Mouse (Mus musculus): ENCODE data around the gene Mknk2. TPM values are rescaled to one million over a fixed set of nuclear protein-coding genes. Genes with fewer than 3 reads are reported as not detected.
A peak's percentile ranks its signal among the peaks of the same experiment; 100 is the strongest.

Mknk2 gene
- polyA plus RNA-seq, 1 experiment from 2014 or later: 35.6 TPM

DNA sequence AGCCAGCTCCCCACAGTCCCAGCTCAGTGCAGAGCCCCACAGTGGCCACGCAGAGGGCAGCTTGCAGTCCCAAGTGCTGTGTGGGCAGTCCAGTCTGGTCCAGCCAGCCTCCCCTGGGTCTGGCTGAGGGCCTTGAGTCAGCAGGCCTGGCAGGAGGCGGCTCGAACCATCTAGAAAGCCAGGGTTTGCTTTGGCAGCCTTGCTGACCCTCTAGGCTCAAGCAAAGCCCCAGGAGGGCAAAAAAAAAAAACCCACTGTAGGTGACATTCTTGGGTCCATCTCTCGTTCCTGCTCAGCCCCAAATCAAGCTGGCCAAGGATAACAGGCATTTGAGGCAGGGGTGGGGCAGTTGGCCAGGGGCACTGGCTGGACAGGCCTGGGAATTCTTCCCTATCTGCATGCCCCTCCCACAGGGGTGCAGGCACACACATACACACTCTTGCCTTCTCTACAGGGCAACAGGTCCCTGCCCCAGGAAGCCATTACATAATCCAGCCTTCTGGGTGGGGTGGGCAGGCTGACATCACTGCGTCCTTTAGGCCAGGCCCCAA, 3.7 kb downstream of the Mknk2 start:
- peak overlapping the region; percentile 98 for H3K9ac ChIP-seq (ENCODE audit: low read depth, low read length)
- peak overlapping the region; percentile 94 for H3K4me3 ChIP-seq (ENCODE audit: low read length)
- peaks cover 54% of the 10 kb centered on the region for H3K4me1 ChIP-seq (ENCODE audit: control insufficient read depth, insufficient read depth, low read depth, low read length)
- ATAC-seq: no peak
- no peaks in the 10 kb centered on the region for H3K27me3 ChIP-seq (replicated peaks; ENCODE audit: control insufficient read depth, insufficient read depth, low read length)
- no peak overlapping the region for H3K27ac ChIP-seq (ENCODE audit: low read depth, low read length)
- 60% methylated on average over 5 of the region's 5 CpGs for WGBS
- no peaks in the 10 kb centered on the region for H3K9me3 ChIP-seq (ENCODE audit: control insufficient read depth, low read length)
- peak overlapping the region; percentile 91 for H3K4me2 ChIP-seq (ENCODE audit: low read length)
- peaks cover 18% of the 10 kb centered on the region for H3K36me3 ChIP-seq (ENCODE audit: control insufficient read depth, insufficient read depth, low read length)

DNA sequence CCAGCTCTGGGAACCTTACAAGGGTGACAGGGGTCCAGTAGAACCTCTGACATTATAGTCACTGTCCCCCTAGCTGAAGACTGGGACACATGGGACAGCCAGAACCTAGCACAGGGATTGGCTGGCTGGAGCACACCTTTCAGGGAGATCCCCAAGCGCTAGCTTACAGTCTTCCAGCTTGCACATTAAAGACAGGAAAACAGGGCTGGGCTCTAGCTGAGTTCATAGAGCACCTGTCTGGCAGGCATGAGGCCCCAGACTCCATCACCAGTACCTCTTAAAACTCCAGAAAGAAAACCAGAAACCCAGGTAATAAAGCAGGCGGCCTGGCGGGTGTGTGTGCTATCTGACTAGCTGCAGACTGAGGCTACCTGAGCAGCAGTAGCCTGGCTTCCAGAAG, 4.2 kb downstream of the Mknk2 start:
- peak overlapping the region; percentile 91 for H3K4me2 ChIP-seq (ENCODE audit: low read length)
- 89% methylated on average over 3 of the region's 3 CpGs for WGBS
- ATAC-seq: no peak
- H3K27ac ChIP-seq (ENCODE audit: low read depth, low read length): no peak overlapping the region
- H3K4me1 ChIP-seq (ENCODE audit: control insufficient read depth, insufficient read depth, low read depth, low read length): peaks cover 50% of the 10 kb centered on the region
- H3K9ac ChIP-seq (ENCODE audit: low read depth, low read length): peak overlapping the region; percentile 98
- peak overlapping the region; percentile 94; the same call in 1 of the 2 replicates for H3K4me3 ChIP-seq (ENCODE audit: low read length)
- H3K36me3 ChIP-seq (ENCODE audit: control insufficient read depth, insufficient read depth, low read length): peaks cover 23% of the 10 kb centered on the region
- no peaks in the 10 kb centered on the region for H3K27me3 ChIP-seq (replicated peaks; ENCODE audit: control insufficient read depth, insufficient read depth, low read length)
- no peaks in the 10 kb centered on the region for H3K9me3 ChIP-seq (ENCODE audit: control insufficient read depth, low read length)

DNA sequence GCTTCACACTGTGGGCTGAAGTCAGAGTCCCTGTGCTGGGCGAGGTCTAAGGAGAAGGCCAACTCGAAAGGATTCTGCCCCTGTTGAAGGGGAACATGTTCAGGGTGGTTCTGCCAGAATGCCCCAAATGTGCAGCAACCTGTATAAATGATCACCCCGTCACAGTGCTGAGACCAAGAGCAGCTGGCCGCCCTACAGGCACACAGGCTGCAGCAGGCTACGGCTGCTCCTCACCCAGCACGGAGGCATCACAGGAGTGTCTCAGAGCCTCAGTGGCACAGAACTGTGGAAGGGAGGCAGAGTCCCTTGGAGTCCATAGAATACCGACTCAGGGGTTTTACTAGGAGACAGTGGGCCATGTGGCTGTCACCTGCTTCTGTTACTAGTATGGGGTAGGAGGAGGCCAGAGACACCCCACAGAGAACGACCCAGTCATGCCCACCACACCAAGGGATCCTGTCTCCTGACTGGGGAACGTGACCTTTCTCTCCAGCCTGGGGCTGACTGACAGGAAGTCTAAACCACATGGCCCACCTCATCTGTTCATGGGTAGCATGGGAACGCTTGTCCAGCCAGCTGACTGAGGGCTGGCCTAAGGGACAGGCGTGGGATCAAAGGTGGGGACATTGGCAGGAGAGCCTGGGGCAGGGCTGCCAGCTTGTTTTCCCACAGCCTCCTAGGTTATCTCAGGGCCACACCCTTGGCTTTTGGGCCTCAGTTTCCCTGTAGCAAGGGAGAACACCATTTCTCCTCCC, 5.8 kb downstream of the Mknk2 start:
- H3K27me3 ChIP-seq (replicated peaks; ENCODE audit: control insufficient read depth, insufficient read depth, low read length): no peaks in the 10 kb centered on the region
- H3K9me3 ChIP-seq (ENCODE audit: control insufficient read depth, low read length): no peaks in the 10 kb centered on the region
- H3K9ac ChIP-seq (ENCODE audit: low read depth, low read length): no peak overlapping the region
- H3K4me3 ChIP-seq (ENCODE audit: low read length): no peak overlapping the region
- peaks cover 33% of the 10 kb centered on the region for H3K36me3 ChIP-seq (ENCODE audit: control insufficient read depth, insufficient read depth, low read length)
- peaks cover 34% of the 10 kb centered on the region for H3K4me1 ChIP-seq (ENCODE audit: control insufficient read depth, insufficient read depth, low read depth, low read length)
- ATAC-seq: no peak
- no peak overlapping the region for H3K4me2 ChIP-seq (ENCODE audit: low read length)
- no peak overlapping the region for H3K27ac ChIP-seq (ENCODE audit: low read depth, low read length)
- 81% methylated on average over 11 of the region's 11 CpGs for WGBS

DNA sequence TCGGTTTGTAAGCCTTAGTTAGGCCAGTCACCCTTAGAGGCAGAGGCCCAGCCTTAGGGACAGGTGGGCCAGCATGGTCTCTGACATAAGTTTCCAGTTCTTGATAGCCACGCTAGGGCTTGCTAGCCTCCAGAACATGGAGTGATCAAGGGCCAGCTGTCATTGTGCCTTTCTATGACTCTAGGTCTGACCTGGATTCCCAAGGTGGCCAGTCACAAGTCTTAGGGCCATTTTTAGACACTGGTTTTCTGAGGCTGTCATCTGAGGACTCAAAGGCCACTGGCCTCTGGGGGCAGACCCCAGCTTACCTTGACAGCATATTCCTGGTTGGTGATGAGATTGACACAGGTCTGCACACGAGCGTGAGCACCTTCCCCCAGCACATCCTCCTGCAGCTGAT, 6.7 kb downstream of the Mknk2 start:
- Histone ChIP-seq H3K4me3 (ENCODE audit: low read length) (no peak overlapping the region), H3K27me3 (replicated peaks; ENCODE audit: control insufficient read depth, insufficient read depth, low read length) (no peaks in the 10 kb centered on the region), H3K9ac (ENCODE audit: low read depth, low read length) (no peak overlapping the region), H3K9me3 (ENCODE audit: control insufficient read depth, low read length) (no peaks in the 10 kb centered on the region), H3K4me1 (ENCODE audit: control insufficient read depth, insufficient read depth, low read depth, low read length) (peaks cover 32% of the 10 kb centered on the region), H3K36me3 (ENCODE audit: control insufficient read depth, insufficient read depth, low read length) (peaks cover 41% of the 10 kb centered on the region), H3K4me2 (ENCODE audit: low read length) (no peak overlapping the region), H3K27ac (ENCODE audit: low read depth, low read length) (no peak overlapping the region)
- no peak for ATAC-seq
- WGBS: 93% methylated on average over 4 of the region's 4 CpGs

DNA sequence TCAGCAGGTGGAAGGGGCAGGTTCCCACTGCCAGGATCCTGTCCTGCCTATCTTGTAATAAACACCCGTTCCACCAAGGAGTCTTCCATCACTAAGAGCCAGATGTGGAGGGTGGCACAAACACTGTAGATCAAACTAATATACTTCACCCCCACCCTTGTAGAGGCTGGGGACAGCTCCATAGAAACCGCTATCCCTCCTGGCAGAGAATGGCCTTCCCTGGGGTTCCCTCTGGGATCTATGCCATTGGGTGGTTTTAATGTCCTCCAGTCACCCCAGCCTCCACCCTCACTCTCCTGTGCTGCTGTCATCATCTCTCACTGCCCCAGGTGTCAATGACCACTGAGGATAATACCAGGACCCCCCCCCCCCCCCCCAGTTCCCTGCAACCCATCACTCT, 7.4 kb downstream of the Mknk2 start:
- H3K4me2 ChIP-seq (ENCODE audit: low read length): no peak overlapping the region
- no peak for ATAC-seq
- H3K9ac ChIP-seq (ENCODE audit: low read depth, low read length): no peak overlapping the region
- no peaks in the 10 kb centered on the region for H3K9me3 ChIP-seq (ENCODE audit: control insufficient read depth, low read length)
- peaks cover 46% of the 10 kb centered on the region for H3K36me3 ChIP-seq (ENCODE audit: control insufficient read depth, insufficient read depth, low read length)
- WGBS: 91% methylated on average over 2 of the region's 2 CpGs
- H3K27ac ChIP-seq (ENCODE audit: low read depth, low read length): no peak overlapping the region
- H3K4me1 ChIP-seq (ENCODE audit: control insufficient read depth, insufficient read depth, low read depth, low read length): peaks cover 32% of the 10 kb centered on the region
- H3K27me3 ChIP-seq (replicated peaks; ENCODE audit: control insufficient read depth, insufficient read depth, low read length): no peaks in the 10 kb centered on the region
- H3K4me3 ChIP-seq (ENCODE audit: low read length): no peak overlapping the region

DNA sequence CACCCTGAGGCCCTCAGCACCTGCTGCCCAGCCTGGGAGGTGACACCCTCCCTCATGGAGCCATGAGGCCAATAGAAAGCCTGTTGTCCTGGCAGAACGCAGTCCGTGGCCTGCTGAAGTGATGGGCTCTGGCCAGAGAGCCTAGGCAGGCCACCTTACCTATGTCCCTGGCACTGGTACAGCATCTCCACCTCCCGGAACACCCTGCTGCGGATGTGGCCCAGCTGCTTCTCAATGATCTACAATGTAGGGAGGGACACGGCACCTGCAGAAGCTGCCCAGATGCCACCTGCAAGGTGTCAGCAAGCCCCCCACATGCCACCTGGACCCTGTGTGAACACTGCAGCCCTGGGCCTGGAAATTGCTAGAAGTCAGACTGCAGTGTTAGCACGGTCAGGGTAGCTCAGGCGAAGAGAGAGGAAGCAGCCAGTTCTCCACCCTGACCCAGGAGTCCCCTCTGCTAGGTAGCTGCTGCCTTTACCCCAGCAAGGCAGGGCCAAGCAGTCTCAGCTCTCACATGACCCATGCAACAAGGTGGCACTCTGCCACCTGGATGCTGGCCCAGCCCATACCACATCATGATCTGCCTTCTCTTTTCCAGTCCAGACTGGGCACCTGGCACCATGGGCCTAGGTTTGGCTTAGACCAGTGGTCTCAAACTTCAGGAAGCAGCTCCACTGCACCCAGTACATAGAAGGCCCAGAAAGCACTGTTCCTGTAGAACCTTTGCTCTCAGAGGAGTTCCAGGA, 8.0 kb downstream of the Mknk2 start:
- WGBS: 92% methylated on average over 6 of the region's 7 CpGs
- no peaks in the 10 kb centered on the region for H3K27me3 ChIP-seq (replicated peaks; ENCODE audit: control insufficient read depth, insufficient read depth, low read length)
- no peak overlapping the region for H3K4me3 ChIP-seq (ENCODE audit: low read length)
- peaks cover 29% of the 10 kb centered on the region for H3K4me1 ChIP-seq (ENCODE audit: control insufficient read depth, insufficient read depth, low read depth, low read length)
- H3K36me3 ChIP-seq (ENCODE audit: control insufficient read depth, insufficient read depth, low read length): peaks cover 48% of the 10 kb centered on the region
- H3K27ac ChIP-seq (ENCODE audit: low read depth, low read length): no peak overlapping the region
- ATAC-seq: no peak
- no peaks in the 10 kb centered on the region for H3K9me3 ChIP-seq (ENCODE audit: control insufficient read depth, low read length)
- H3K9ac ChIP-seq (ENCODE audit: low read depth, low read length): no peak overlapping the region
- no peak overlapping the region for H3K4me2 ChIP-seq (ENCODE audit: low read length)

DNA sequence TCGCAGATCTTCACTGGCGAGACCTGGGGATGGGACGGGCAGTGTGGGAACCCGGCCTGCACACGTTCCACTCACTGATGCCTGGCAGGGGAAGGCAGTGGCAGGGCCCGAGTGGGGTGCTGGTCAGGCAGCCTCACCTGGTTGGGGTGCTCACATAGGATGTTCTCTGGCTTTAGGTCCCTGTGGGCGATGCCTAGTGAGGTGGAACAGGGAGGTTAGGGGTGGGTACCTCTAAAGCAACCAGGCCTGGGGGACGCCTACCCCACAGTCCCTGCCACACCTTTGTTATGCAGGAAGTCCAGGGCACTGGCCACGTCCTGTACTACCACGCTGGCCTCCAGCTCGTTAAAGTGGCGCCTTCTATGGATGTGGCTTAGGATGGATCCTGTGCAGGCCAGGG, 8.9 kb downstream of the Mknk2 start:
- peaks cover 48% of the 10 kb centered on the region for H3K36me3 ChIP-seq (ENCODE audit: control insufficient read depth, insufficient read depth, low read length)
- no peak overlapping the region for H3K9ac ChIP-seq (ENCODE audit: low read depth, low read length)
- WGBS: 93% methylated on average over 12 of the region's 12 CpGs
- peaks cover 20% of the 10 kb centered on the region for H3K4me1 ChIP-seq (ENCODE audit: control insufficient read depth, insufficient read depth, low read depth, low read length)
- no peak overlapping the region for H3K27ac ChIP-seq (ENCODE audit: low read depth, low read length)
- no peaks in the 10 kb centered on the region for H3K27me3 ChIP-seq (replicated peaks; ENCODE audit: control insufficient read depth, insufficient read depth, low read length)
- H3K4me3 ChIP-seq (ENCODE audit: low read length): no peak overlapping the region
- no peak overlapping the region for H3K4me2 ChIP-seq (ENCODE audit: low read length)
- H3K9me3 ChIP-seq (ENCODE audit: control insufficient read depth, low read length): no peaks in the 10 kb centered on the region
- no peak for ATAC-seq

DNA sequence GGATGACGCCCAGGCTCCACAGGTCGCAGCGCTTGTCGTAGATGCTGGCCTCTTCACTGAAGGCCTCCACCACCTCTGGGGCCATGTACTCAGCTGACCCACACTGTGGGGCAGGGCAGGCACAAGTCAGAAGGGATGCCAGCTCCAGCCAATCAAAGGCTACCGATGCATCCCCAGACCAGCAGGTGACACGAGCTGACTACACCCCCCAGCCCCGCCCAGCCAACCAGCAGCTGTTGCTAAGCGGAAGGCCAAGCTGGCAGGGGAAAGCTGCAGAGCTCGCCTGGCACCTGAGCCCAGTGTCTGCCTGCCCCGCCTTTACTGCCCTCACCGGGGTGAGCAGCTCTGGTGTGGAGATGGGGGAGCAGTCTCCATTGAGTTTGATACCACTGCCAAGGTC, 9.3 kb downstream of the Mknk2 start:
- no peaks in the 10 kb centered on the region for H3K9me3 ChIP-seq (ENCODE audit: control insufficient read depth, low read length)
- H3K36me3 ChIP-seq (ENCODE audit: control insufficient read depth, insufficient read depth, low read length): peaks cover 48% of the 10 kb centered on the region
- no peak overlapping the region for H3K27ac ChIP-seq (ENCODE audit: low read depth, low read length)
- ATAC-seq: no peak
- H3K27me3 ChIP-seq (replicated peaks; ENCODE audit: control insufficient read depth, insufficient read depth, low read length): no peaks in the 10 kb centered on the region
- H3K4me2 ChIP-seq (ENCODE audit: low read length): no peak overlapping the region
- 76% methylated on average over 11 of the region's 11 CpGs for WGBS
- H3K4me1 ChIP-seq (ENCODE audit: control insufficient read depth, insufficient read depth, low read depth, low read length): peaks cover 16% of the 10 kb centered on the region
- H3K9ac ChIP-seq (ENCODE audit: low read depth, low read length): no peak overlapping the region
- no peak overlapping the region for H3K4me3 ChIP-seq (ENCODE audit: low read length)

DNA sequence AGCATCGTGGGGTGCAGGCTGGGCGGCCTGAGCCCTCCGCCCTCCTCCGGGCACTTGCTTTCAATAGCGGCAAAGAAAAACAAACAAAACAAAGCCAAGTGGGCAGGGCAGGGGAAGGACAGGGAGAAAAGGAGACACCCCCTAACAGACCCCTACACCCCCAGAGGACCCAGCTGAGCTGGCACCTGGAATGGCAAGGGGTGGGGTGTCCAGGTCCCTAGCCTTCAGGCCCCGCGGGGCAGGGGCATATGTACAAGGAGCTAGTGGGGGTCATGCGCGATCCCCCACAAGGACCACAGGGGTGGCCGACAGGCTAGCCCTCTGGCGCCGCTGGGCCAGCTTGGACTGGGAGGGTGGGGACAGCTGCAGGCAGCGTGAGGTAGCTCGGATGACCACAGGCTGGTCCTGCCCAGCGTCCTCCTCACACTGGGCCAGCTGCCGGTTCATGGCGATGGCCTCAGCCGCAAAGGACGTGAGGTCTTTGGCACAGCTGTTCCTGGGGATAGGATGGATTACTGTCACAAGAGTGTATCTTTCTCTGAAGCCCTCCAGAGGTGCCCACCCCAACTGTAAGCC, 11.0 kb downstream of the Mknk2 start:
- Histone ChIP-seq H3K27me3 (replicated peaks; ENCODE audit: control insufficient read depth, insufficient read depth, low read length) (no peaks in the 10 kb centered on the region), H3K4me2 (ENCODE audit: low read length) (no peak overlapping the region), H3K4me1 (ENCODE audit: control insufficient read depth, insufficient read depth, low read depth, low read length) (peaks cover under 1% of the 10 kb centered on the region), H3K9me3 (ENCODE audit: control insufficient read depth, low read length) (no peaks in the 10 kb centered on the region), H3K36me3 (ENCODE audit: control insufficient read depth, insufficient read depth, low read length) (peaks cover 48% of the 10 kb centered on the region), H3K27ac (ENCODE audit: low read depth, low read length) (no peak overlapping the region), H3K4me3 (ENCODE audit: low read length) (no peak overlapping the region), H3K9ac (ENCODE audit: low read depth, low read length) (no peak overlapping the region)
- WGBS: 80% methylated on average over 19 of the region's 19 CpGs
- ATAC-seq: no peak
